Mouse (Mus musculus): ENCODE results near the gene Gm6525.

Gm6525 gene

DNA sequence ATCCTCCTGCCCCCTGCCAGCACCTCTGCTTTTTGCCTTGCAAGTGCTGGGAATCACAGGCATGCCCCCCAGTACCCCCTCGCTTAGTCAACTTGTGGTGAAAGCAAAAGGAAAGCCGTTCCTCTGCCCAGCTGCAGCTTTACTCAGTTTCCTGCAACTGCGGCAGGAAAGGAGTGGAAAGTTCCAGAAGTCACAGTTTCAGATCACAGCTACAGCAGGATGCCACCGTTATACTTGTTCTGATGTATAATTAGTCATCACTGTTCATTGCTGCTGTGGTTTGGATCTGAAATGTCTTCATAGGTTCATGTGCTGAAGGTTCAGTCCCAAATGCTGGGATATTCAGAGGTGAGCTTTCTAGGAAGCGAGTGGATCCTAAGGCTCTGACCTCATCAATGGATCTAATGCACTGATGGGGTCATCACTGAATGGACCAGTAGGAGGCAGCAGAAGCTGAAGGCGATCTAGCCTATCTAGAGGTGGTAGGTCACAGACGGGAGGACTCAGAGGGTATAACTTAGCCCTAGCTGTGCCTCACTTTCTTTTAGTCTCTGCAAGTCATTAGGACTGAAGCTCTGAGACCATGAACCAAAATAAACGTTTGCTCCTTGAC, 4.4 kb upstream of the Gm6525 start:
- no peak for DNase-seq (ENCODE audit: low spot score in 2 of 2)

GRCm38 (mm10) chr3:84172406-84172805, 1.5 kb upstream of the Gm6525 start:
- DNase-seq (ENCODE audit: low spot score in 2 of 2): no peak

DNA sequence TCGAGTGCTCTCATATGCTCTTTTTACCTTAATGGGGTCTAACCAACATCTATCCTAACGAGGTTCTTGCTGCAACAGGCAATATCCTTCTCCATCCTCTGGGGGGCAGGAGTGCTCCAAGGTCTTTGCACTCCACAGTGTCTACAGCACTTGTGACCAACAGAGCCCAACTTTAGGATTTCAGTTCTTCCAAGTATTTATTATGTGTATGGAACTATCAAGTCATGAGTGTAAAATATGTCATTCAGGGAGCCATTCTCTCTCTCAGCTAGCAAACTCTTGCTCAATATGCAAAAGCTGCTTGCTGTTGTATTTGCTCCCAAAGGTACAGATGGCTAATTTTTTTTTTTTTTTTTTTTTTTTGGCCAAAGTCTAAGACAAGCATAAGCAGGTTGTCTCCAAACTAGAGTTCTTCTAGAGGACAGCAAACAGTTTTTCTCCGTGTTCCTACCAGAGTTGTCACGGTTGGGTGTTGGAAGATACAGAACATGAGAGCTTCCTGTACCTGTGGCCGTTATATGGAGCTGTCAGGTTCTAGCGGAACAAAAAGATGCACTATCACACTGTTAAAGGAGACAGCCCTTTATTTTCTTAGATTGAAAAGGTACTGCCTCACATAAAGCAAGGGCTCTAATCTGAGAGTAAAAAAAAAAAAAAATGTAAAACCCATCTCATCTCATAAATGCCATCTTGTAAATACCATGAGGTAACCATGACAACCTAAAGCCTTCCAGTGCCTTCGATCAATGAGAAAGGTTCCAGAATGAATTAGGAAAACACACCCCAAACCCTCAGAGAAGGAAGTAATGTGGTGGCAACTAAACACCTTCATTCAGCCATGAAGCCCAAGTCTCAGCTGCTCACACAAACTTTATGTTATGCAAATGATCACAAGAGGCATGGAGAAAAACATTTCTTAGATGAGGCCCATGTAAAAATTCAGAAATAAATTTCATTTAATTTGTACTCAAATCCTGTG, 1.7 kb downstream of the Gm6525 start:
- peak; percentile 23 to 75 for DNase-seq (ENCODE audit: low spot score in 2 of 2)

- DNase-seq (ENCODE audit: low spot score in 2 of 2): no peak
Measured at GRCm38 (mm10) chr3:84177834-84178233, 3.9 kb downstream of the Gm6525 start.

- DNase-seq (ENCODE audit: low spot score in 2 of 2): no peak
Measured at GRCm38 (mm10) chr3:84180304-84180703, 6.4 kb downstream of the Gm6525 start.

DNA sequence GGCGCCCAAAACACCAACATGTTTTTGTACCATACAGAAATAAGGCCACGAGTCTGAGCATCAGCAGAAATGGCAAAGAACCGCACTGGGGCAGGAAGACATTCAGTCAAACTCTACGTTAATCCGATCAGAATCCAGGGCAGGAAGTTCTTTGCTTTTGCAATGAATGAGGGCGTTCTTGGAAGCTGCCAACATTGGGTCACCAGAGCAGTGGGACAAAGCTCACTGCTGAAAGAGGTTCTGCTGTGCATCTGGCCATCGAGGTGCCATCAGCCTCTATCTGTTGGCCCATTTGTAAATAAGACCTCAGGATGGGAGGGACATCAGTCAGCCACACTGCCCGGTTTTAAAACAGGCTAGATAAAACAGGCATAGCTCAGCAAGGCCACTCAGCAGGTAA, 7.2 kb downstream of the Gm6525 start:
- DNase-seq (ENCODE audit: low spot score in 2 of 2): no peak

GRCm38 (mm10) chr3:84181717-84182116, 7.8 kb downstream of the Gm6525 start:
- no peak for DNase-seq (ENCODE audit: low spot score in 2 of 2)

GRCm38 (mm10) chr3:84189629-84190173, 15.8 kb downstream of the Gm6525 start:
- DNase-seq (ENCODE audit: low spot score in 2 of 2): no peak

DNA sequence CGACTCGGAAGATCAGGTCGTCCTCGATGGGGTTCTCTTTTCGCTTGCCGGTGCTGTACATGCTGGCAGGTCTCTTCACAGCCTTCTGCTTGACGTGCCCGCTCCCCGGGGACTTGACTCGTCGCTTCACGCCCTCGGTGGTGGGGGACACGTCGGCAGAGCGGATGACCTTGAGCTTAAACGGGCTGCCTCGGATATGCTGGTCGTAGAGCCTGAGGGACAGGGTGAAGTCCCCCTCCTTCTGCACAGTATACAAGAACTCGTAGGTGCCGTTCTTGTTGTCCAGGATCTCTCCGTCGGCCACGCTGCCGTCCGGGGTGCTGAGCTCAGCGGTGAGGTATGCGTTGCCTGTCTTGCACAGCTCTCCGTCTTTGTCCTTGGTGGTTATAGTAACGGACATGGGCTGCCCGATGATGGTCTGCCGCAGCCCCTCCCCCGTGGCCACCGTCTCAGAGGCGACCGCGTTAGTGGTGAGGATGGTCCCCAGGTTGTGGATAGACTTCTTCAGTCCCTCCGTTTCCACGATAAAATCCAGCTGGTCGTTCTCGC, 16.7 kb downstream of the Gm6525 start:
- DNase-seq (ENCODE audit: low spot score in 2 of 2): peak; percentile 15 to 49

- DNase-seq (ENCODE audit: low spot score in 2 of 2): no peak
Measured at GRCm38 (mm10) chr3:84191141-84191881, 17.4 kb downstream of the Gm6525 start.

DNA sequence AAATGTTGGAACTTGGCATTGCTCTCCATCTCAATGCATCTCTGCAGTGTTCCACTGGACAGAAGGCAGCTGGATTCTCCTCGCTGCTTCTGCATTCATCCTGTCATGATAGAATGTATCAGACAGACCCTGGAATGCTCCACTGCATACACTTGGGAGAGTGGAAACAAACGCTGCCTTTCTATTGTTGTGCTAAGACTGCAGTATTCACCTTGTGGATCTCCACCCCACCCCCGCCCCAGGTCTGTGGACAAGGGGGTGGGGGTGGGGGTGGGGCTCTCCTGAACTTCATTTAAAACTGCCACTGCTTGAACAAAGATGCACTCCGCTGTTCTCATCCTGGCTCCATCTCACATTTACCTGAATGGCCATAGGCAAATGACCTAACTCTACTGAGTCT, 20.0 kb downstream of the Gm6525 start:
- no peak for DNase-seq (ENCODE audit: low spot score in 2 of 2)

DNA sequence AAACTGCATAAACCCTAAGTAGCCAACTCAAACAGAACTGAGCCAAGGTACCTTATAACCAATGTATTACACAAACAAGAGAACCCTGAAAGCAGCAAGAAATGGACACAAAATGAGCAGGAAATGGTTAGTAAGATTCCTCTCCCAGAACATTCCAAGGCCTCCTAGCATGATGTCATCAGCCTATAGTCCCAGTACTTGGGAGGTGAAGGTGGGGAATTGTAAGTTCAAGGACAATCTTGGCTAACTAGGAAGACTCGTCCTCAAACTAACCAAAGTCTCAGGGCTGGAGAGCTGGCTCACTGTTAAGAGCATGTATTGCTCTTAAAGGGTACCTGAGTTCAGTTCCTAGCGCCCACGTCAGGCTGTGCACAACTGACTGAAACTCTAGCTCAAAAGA, 24.3 kb downstream of the Gm6525 start:
- DNase-seq (ENCODE audit: low spot score in 2 of 2): no peak

- no peak for DNase-seq (ENCODE audit: low spot score in 2 of 2)
Measured at GRCm38 (mm10) chr3:84199516-84199915, 25.6 kb downstream of the Gm6525 start.

DNA sequence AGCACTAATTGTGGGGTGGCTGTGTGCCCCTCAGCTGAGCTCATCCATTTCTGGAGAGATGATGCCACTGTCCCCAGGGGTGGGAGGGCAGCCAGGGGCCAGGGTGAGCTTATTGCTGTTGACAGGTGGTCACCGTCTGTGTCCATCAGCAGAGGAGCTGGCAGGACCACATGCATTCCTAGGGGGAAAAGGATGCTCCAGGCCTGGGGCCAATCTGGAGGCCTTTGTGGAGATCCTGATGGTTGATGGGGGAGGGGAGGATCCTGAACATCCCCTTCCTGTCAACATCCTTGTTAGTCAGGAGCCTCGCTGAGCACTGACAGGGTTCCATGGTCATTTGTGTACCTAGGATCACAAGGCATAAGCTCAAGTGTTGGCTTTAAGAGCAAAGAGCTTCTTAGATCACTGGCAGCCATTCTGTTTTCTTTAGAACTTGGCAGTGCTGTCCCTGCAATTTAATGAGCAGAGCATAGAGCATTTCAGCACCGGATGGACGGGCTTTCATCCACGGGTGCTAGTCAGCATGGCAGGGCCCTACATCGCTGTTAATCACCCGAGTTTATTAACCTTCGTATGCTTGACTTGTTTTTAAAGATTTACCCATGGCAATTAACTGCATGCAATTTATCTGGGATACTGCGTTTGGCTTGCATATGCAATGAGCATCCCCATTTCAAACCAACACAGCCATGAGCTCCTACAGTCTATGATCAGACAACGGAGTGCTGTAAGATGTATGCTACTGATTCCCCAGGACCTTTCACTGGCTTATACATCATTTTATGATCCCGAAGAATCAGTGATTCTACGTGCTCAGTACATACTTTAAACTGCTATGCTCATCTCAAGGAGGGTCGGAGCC, 26.9 kb downstream of the Gm6525 start:
- DNase-seq (ENCODE audit: low spot score in 2 of 2): no peak

- no peak for DNase-seq (ENCODE audit: low spot score in 2 of 2)
Measured at GRCm38 (mm10) chr3:84204640-84205039, 30.7 kb downstream of the Gm6525 start.

GRCm38 (mm10) chr3:84205650-84206049, 31.7 kb downstream of the Gm6525 start:
- DNase-seq (ENCODE audit: low spot score in 2 of 2): no peak

DNA sequence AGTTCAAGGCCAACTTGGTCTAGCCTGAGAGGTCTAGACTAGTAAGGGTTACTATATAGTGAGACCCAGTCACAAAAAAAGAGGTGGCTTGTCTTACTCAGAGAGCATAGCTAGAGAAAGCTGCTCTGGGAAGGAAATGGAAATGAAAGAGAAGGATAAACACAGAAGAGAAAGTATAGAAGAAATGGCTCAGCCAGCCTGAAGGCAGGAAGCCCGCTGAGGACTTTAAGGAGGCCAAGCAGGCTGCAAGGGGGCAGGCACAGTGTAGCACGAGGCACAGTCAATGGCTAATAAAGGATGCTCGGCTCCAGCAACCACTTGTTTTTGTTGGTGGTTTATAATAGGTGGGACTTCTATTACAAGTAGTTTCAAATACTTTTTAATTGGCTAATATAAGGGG, 32.2 kb downstream of the Gm6525 start:
- no peak for DNase-seq (ENCODE audit: low spot score in 2 of 2)

GRCm38 (mm10) chr3:84207366-84207765, 33.5 kb downstream of the Gm6525 start:
- DNase-seq (ENCODE audit: low spot score in 2 of 2): no peak

GRCm38 (mm10) chr3:84208475-84208874, 34.6 kb downstream of the Gm6525 start:
- no peak for DNase-seq (ENCODE audit: low spot score in 2 of 2)

GRCm38 (mm10) chr3:84208917-84209513, 35.1 kb downstream of the Gm6525 start:
- DNase-seq (ENCODE audit: low spot score in 2 of 2): no peak

Measured in spleen, postnatal 10 days (tissue).